Mouse (Mus musculus): ENCODE data around the gene Ap1m1. TPM values are rescaled to one million over a fixed set of nuclear protein-coding genes. Genes with fewer than 3 reads are reported as not detected.

Gene Ap1m1
- polyA plus RNA-seq, 1 experiment from 2014 or later: 112 TPM

Other genes starting within 250 kb of the Ap1m1 start
- 0.36 and 0.71 TPM in 2 replicates for gene Cyp4f18, start 230.4 kb upstream of the Ap1m1 start, polyA plus RNA-seq (2014; fragmentation: Nextera tagmentation; extraction: Ambion mirVana)
- gene Olfr372, start 198.8 kb upstream of the Ap1m1 start, polyA plus RNA-seq (2014; fragmentation: Nextera tagmentation; extraction: Ambion mirVana): not detected in 2 replicates
- gene Olfr373, start 156.8 kb upstream of the Ap1m1 start, polyA plus RNA-seq (2014; fragmentation: Nextera tagmentation; extraction: Ambion mirVana): not detected in 2 replicates
- gene Olfr374, start 133.0 kb upstream of the Ap1m1 start, polyA plus RNA-seq (2014; fragmentation: Nextera tagmentation; extraction: Ambion mirVana): 0.13 TPM in 1 of 2 replicates, not detected in the other
- 836 and 874 TPM in 2 replicates for gene Tpm4, start 105.0 kb upstream of the Ap1m1 start, polyA plus RNA-seq (2014; fragmentation: Nextera tagmentation; extraction: Ambion mirVana)
- gene Rab8a, start 78.8 kb upstream of the Ap1m1 start, polyA plus RNA-seq (2014; fragmentation: Nextera tagmentation; extraction: Ambion mirVana): 102 and 105 TPM in 2 replicates
- not detected in 2 replicates for gene Hsh2d, start 50.4 kb upstream of the Ap1m1 start, polyA plus RNA-seq (2014; fragmentation: Nextera tagmentation; extraction: Ambion mirVana)
- not detected in 2 replicates for gene Cib3, start 27.2 kb upstream of the Ap1m1 start, polyA plus RNA-seq (2014; fragmentation: Nextera tagmentation; extraction: Ambion mirVana)
- not detected in 2 replicates for gene Gm11034, start 26.4 kb upstream of the Ap1m1 start, polyA plus RNA-seq (2014; fragmentation: Nextera tagmentation; extraction: Ambion mirVana)
- 74.2 and 77.0 TPM in 2 replicates for gene Fam32a, start 20.3 kb upstream of the Ap1m1 start, polyA plus RNA-seq (2014; fragmentation: Nextera tagmentation; extraction: Ambion mirVana)
- gene Gm10282, start 65.2 kb downstream of the Ap1m1 start, polyA plus RNA-seq (2014; fragmentation: Nextera tagmentation; extraction: Ambion mirVana): 39.9 and 42.0 TPM in 2 replicates
- gene Klf2, start 79.0 kb downstream of the Ap1m1 start, polyA plus RNA-seq (2014; fragmentation: Nextera tagmentation; extraction: Ambion mirVana): 4.4 and 4.7 TPM in 2 replicates
- 68.8 and 71.6 TPM in 2 replicates for gene Eps15l1, start 181.4 kb downstream of the Ap1m1 start, polyA plus RNA-seq (2014; fragmentation: Nextera tagmentation; extraction: Ambion mirVana)
- 1.2 and 1.6 TPM in 2 replicates for gene Calr3, start 203.9 kb downstream of the Ap1m1 start, polyA plus RNA-seq (2014; fragmentation: Nextera tagmentation; extraction: Ambion mirVana)
- gene 1700030K09Rik, start 203.9 kb downstream of the Ap1m1 start, polyA plus RNA-seq (2014; fragmentation: Nextera tagmentation; extraction: Ambion mirVana): 12.2 and 12.3 TPM in 2 replicates
- gene Cherp, start 235.2 kb downstream of the Ap1m1 start, polyA plus RNA-seq (2014; fragmentation: Nextera tagmentation; extraction: Ambion mirVana): 55.7 and 63.4 TPM in 2 replicates

Measured in embryonic facial prominence, embryonic 11.5 days (tissue).